Mouse (Mus musculus) liver, postnatal 0 days (tissue): ENCODE data around the gene Cyp27b1.

ENCODE experiments used
- CTCF ChIP-seq: sonication (generic); IDR thresholded peaks from 2 replicates; pipeline ENCODE4 v1.5.1; 2016; ENCODE audit warnings: antibody characterized with exemption, low read depth
- EP300 ChIP-seq: IDR thresholded peaks from 2 replicates; pipeline ENCODE4 v1.6.1; 2016; ENCODE audit warnings: antibody characterized with exemption, low read depth, mild to moderate bottlenecking

DNA sequence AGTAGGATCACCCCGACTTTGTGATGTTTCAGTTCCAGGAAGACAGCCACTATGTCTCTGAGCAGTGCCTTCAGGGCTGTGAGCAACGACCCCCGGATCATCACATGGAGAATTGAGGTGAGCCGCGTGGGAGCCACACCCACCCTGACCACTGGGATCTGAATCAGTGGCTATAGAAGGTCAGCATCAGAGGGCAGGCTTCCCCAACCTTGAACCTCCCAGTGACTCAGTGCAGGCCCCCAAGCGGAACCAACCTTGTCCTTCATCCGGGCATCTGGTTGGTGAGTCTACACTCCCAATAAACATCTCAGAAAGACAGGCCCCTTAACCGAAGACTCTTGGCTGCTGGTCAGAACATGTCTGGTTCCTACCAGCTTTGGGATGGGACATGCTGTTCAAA lies 44.7 kb upstream of the Cyp27b1 start:
- TF ChIP-seq CTCF = no peak
- no peak for TF ChIP-seq EP300
